Mouse (Mus musculus) heart, postnatal 0 days (tissue): ENCODE measurements around the gene Nlgn2. TPM values are rescaled to one million over a fixed set of nuclear protein-coding genes. Genes with fewer than 3 reads are reported as not detected.

Experiments used
- ATAC-seq: fragments of 200-750 bp; cut with Nextera tagmentation; 2 replicates; pipeline ENCODE4 v1.8.0; 2017; ENCODE audit warnings: low read depth, moderate number of reproducible peaks, moderate library complexity; ENCODE audit not compliant: insufficient read depth
- DNase-seq: peaks from one replicate; pipeline ENCODE4 v3.0.0-alpha.2; 2016; ENCODE audit warnings: low spot score
- H3K27ac ChIP-seq: fragments of 300-500 bp; sonication (generic); 2 replicates; pipeline ENCODE4 v1.5.1; 2014; ENCODE audit warnings: low read depth, mild to moderate bottlenecking
- H3K27me3 ChIP-seq: fragments of 300-500 bp; sonication (generic); 2 replicates; pipeline ENCODE4 v1.6.1; 2014; ENCODE audit warnings: low read length, mixed read lengths; ENCODE audit not compliant: control insufficient read depth, insufficient read depth
- H3K36me3 ChIP-seq: fragments of 300-500 bp; sonication (generic); replicated peaks from 2 replicates; pipeline ENCODE4 v1.6.1; 2014; ENCODE audit warnings: low read length, mixed read lengths; ENCODE audit not compliant: control insufficient read depth, insufficient read depth
- H3K4me1 ChIP-seq: fragments of 300-500 bp; sonication (generic); 2 replicates; pipeline ENCODE4 v1.6.1; 2014; ENCODE audit warnings: antibody characterized with exemption; ENCODE audit not compliant: control insufficient read depth, insufficient read depth
- H3K4me2 ChIP-seq: fragments of 300-500 bp; sonication (generic); 2 replicates; pipeline ENCODE4 v1.6.1; 2014; ENCODE audit warnings: low read depth, mild to moderate bottlenecking, low read length, moderate library complexity
- H3K4me3 ChIP-seq: fragments of 300-500 bp; sonication (generic); 2 replicates; pipeline ENCODE4 v1.5.1; 2014; ENCODE audit warnings: low read depth, low read length
- H3K9ac ChIP-seq: fragments of 300-500 bp; sonication (generic); replicated peaks from 2 replicates; pipeline ENCODE4 v1.6.1; 2014; ENCODE audit warnings: low read depth, low read length, mixed read lengths
- H3K9me3 ChIP-seq: fragments of 300-500 bp; sonication (generic); replicated peaks from 2 replicates; pipeline ENCODE4 v1.6.1; 2016; ENCODE audit warnings: low read length; ENCODE audit not compliant: control insufficient read depth
- CTCF ChIP-seq: IDR thresholded peaks from 2 replicates; pipeline ENCODE4 v1.5.1; 2016; ENCODE audit warnings: antibody characterized with exemption, control low read depth, low read depth
- EP300 ChIP-seq: IDR thresholded peaks from 2 replicates; pipeline ENCODE4 v1.6.1; 2016; ENCODE audit warnings: antibody characterized with exemption, low read depth
- WGBS: fragments of 180-500 bp; shearing (Covaris S2); extraction: QIAGEN DNeasy Blood & Tissue Kit; methylation state at CpG from one replicate; pipeline ENCODE4 v1.1.7; 2014; 5-methylcytosine and 5-hydroxymethylcytosine counted together
- polyA plus RNA-seq: library from polyadenylated mRNA; unstranded; fragments of >200 nt; fragmentation: Nextera tagmentation; extraction: Ambion mirVana; gene quantifications from 2 replicates; pipeline ENCODE4 v1.2.1, GENCODE M21; 2015
- total RNA-seq: library from RNA; depleted of rRNA; stranded (reverse); fragments of >200 nt; gene quantifications from 2 replicates; pipeline ENCODE4 v1.2.3, GENCODE M21; 2014; ENCODE audit warnings: low replicate concordance

Gene Nlgn2
- total and polyA plus RNA-seq, 2 experiments from 2014 or later = 0.89 to 4.5 TPM

DNA sequence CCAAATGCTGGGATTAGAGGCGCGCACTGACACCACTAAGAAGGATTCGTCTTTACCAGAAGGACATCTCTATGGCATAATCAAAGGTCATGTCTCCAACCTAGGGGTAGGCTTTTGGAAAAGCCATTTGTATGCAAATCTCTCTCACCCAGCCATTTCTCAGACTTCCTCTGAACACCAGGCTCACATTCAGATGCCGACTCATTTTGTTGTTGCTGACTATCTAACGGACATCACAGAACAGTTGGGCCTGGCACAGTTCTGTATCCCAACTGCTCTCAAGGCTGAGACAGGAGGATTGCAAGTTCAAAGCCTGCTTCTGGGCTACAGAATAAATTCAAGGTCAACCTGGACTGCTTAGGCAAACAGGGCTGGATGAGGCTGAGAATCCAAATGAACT is 50.3 kb downstream of the Nlgn2 start:
- no peak for TF ChIP-seq CTCF
- no peak for TF ChIP-seq EP300
- Histone ChIP-seq H3K9ac (no peak overlapping the region), H3K9me3 (no peaks in the 10 kb centered on the region), H3K27ac (no peak overlapping the region), H3K36me3 (no peaks in the 10 kb centered on the region), H3K4me1 (peaks cover 6% of the 10 kb centered on the region; the same call in 1 of the 2 replicates), H3K4me3 (no peak overlapping the region), H3K27me3 (no peaks in the 10 kb centered on the region), H3K4me2 (no peak overlapping the region)
- 86% methylated on average over 5 of the region's 5 CpGs for WGBS
- DNase-seq (no peak), ATAC-seq (no peak)

DNA sequence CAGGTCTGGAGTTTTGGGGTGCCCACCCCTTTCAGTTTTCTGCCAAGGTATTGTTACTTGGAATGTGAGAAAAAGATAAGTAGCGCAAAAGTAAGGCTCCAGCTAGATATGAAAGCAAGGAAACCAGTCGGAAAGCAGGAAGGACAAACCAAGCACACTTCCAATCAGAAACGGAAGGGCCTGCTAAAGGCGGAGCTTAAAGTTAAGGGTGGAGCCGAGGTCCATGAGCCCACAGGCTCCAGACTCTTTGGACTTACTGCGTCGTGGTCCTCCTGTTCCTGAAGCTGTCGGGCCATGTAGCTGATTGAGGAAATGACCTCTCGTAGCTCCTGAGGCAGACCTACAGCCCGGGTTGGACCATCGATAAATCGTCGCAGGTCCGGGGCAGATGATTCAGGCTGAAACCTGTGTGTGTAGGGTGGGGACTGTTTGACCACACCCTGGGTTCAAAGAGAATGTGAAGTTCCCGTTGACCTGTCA is 52.8 kb downstream of the Nlgn2 start:
- TF ChIP-seq EP300 = peak; percentile 27; the same call in 1 of the 2 replicates
- TF ChIP-seq CTCF = no peak
- Histone ChIP-seq H3K9me3 (no peaks in the 10 kb centered on the region), H3K9ac (no peak overlapping the region), H3K4me1 (peaks cover 6% of the 10 kb centered on the region; the same call in 1 of the 2 replicates), H3K4me2 (peak overlapping the region; percentile 53), H3K4me3 (peak overlapping the region; percentile 25), H3K27ac (0 out of 2 replicates have a peak overlapping the region, but pooled peaks have one; percentile 39), H3K36me3 (no peaks in the 10 kb centered on the region), H3K27me3 (no peaks in the 10 kb centered on the region)
- WGBS = 18% methylated on average over 15 of the region's 15 CpGs
- ATAC-seq (peak; percentile 73), DNase-seq (peak; percentile 47)

DNA sequence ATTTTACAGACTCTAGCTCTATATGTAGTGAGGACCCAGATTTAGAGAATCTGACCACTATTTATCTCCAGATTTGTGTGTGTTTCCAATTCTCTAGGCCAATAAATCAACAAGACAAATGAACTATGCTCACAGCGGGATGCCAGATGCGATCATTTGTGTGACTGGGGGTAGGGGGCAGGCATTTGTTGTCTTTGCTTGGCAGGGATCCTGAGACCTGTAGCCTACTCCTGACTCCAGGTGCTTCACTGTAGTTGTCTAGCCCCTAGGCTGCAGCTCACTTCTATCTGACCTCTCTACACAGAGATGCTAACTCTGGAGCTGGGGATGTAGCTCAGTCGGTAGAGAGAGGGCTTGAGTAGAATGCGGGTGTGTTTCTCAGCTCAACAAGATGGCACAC is 55.8 kb downstream of the Nlgn2 start:
- no peak for TF ChIP-seq CTCF
- no peak for TF ChIP-seq EP300
- no peak for DNase-seq
- no peak overlapping the region for H3K27ac ChIP-seq
- no peaks in the 10 kb centered on the region for H3K9me3 ChIP-seq
- no peak overlapping the region for H3K9ac ChIP-seq
- H3K4me1 ChIP-seq = 0 out of 2 replicates have a peak, but pooled peaks cover 6% of the 10 kb centered on the region
- no peak overlapping the region for H3K4me2 ChIP-seq
- H3K27me3 ChIP-seq = no peaks in the 10 kb centered on the region
- peaks cover 4% of the 10 kb centered on the region for H3K36me3 ChIP-seq
- no peak for ATAC-seq
- no peak overlapping the region for H3K4me3 ChIP-seq
- WGBS = 38% methylated on average over 4 of the region's 4 CpGs

DNA sequence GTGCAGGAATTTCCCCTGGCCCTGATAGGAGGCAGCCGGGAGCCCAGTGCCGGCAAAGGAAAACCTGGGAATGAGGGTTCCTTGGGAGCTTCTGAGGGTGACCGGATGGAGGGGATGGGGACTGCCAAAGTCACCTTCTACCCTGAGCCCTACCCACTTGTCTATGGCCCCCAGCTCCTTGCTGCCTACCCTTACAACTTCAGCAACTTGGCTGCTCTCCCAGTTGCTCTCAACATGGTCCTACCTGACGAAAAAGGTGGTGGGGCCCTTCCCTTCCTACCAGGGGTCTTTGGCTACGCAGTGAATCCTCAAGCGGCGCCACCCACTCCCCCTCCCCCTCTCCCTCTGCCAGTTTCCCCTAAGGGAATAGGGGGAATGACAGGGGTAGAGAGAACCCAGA is 58.6 kb downstream of the Nlgn2 start:
- H3K4me2 ChIP-seq = no peak overlapping the region
- 60% methylated on average over 7 of the region's 7 CpGs for WGBS

DNA sequence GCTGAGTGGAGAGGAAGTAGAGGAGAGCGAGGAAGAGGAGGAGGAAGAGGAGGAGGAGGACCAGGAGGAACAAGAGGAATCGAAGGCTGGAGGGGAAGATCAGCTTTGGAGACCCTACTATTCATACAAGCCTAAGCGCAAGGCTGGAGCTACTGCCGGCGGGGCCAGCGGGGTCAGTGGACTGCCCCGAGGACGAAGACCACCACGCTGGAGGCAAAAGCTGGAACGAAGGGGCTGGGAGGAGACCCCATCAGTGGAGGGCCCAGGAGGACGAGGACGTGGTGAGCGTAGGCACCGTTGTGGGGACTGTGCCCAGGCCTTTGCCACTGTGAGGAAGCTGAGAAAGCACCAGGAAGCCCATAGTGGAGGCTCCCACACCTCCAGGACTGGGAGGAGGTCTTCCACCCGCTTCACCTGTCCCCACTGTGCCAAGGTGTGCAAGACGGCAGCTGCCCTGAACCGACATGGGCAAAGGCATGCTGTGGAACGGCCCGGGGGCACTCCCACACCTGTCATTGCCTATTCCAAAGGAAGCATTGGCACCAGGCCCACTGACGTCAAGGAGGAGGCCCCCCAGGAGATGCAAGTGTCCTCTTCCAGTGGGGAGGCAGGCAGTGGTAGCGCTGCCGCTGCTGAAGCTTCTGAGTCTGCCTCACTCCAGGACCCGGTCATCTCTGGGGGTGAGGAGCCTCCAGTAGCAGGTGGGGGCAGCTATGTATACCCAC is 59.2 kb downstream of the Nlgn2 start:
- Histone ChIP-seq H3K27ac (no peak overlapping the region), H3K9me3 (no peaks in the 10 kb centered on the region), H3K36me3 (peaks cover 18% of the 10 kb centered on the region), H3K4me2 (no peak overlapping the region), H3K4me1 (0 out of 2 replicates have a peak, but pooled peaks cover 3% of the 10 kb centered on the region), H3K9ac (no peak overlapping the region), H3K4me3 (no peak overlapping the region), H3K27me3 (no peaks in the 10 kb centered on the region)
- DNase-seq = no peak
- TF ChIP-seq EP300 (no peak), CTCF (no peak)
- WGBS = 59% methylated on average over 23 of the region's 23 CpGs
- ATAC-seq = no peak

More for the DNA sequence above, 58.6 kb downstream of the Nlgn2 start:
- H3K27me3 ChIP-seq = no peaks in the 10 kb centered on the region
- no peak overlapping the region for H3K27ac ChIP-seq
- TF ChIP-seq EP300 (no peak), CTCF (no peak)
- H3K4me3 ChIP-seq = no peak overlapping the region
- H3K9ac ChIP-seq = no peak overlapping the region
- DNase-seq (no peak), ATAC-seq (peak; percentile 24; the same call in 1 of the 2 replicates)
- 0 out of 2 replicates have a peak, but pooled peaks cover 3% of the 10 kb centered on the region for H3K4me1 ChIP-seq
- H3K9me3 ChIP-seq = no peaks in the 10 kb centered on the region
- peaks cover 18% of the 10 kb centered on the region for H3K36me3 ChIP-seq
